Mouse (Mus musculus) hematopoietic stem cell, adult 5-6 weeks (primary cell): ENCODE data around the gene Plp2. TPM values are rescaled to one million over a fixed set of nuclear protein-coding genes. Genes with fewer than 3 reads are reported as not detected.
"Not testable (repeated sequence)": the region's sequence is repeated elsewhere in the genome, so short reads cannot be mapped to it uniquely, and the experiment has no call there.

Experiments
- ATAC-seq, 2 experiments: fragments of 125-278 bp in 1 of 2; replicated peaks in 1 of 2; 2 replicates each; pipeline ENCODE4 v1.8.0; 2016 to 2017; ENCODE audit warnings: inconsistent platforms in 2 of 2, mild to moderate bottlenecking in 2 of 2, moderate number of reproducible peaks in 2 of 2, low read depth in 1 of 2, moderate TSS enrichment in 1 of 2; ENCODE audit not compliant: low FRiP score in 2 of 2, poor library complexity in 2 of 2, severe bottlenecking in 2 of 2, insufficient read depth in 1 of 2, low TSS enrichment in 1 of 2
- total RNA-seq: library from RNA; stranded (forward); fragments of 172-1452, 232-1000 nt; gene quantifications from 2 replicates; pipeline ENCODE4 v1.2.3, GENCODE M21; 2017

The Plp2 gene
- total RNA-seq, result 79.7 and 95.8 TPM in 2 replicates

DNA sequence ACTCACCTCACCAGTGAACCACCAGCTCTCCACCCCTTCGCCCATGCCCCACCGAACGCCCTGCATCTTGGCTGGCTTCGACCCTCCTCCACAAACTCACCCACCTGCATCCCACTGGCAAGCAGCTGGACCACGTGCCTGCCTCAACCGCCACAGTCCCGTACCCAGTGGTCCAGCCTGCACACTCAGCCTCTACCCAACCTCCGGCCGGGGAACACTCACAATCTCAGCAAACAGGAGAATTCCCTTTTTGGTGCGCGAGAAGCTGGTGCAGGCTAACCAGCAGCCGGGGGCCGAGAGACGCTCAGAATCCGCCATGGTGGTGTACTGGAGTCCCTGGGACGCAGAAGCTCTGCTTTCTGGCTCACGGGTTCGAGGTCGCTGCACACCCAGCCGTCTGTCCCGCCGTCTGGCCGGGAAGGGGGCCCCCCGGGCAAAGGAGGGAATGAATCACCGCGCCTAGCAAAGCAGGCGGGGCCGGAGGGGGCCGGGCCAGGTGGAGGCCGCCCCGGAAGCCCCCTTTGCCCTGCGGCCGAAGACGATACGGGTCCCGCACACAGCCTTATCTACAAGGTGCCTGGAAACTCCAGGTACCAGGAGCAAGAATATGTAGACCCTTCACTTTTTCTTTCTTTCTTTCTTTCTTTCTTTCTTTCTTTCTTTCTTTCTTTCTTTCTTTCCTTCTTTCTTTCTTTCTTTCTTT is at the start of gene Plp2:
Gene Plp2 (minus strand): TSS at position 470 of the 703 bp plus-strand sequence.
- ATAC-seq, result 0 out of 4 replicates have a peak, but pooled peaks have one; percentile 15 to 19

DNA sequence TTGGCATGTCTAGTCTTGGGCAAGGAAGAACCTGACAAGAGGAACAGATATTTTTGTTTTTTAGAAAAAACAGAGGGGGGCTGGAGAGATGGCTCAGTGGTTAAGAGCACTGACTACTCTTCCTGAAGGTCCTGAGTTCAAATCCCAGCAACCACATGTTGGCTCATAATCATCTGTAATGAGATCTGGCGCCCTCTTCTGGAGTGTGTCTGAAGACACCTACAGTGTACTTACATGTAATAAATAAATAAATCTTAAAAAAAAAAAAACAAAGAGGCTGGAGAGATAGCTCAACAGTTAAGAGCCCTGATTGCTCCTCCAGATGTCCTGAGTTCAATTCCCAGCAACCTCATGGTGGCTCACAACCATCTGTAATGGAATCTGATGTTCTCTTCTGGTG is 44.9 kb upstream of the Plp2 start:
- not testable (repeated sequence) for ATAC-seq

DNA sequence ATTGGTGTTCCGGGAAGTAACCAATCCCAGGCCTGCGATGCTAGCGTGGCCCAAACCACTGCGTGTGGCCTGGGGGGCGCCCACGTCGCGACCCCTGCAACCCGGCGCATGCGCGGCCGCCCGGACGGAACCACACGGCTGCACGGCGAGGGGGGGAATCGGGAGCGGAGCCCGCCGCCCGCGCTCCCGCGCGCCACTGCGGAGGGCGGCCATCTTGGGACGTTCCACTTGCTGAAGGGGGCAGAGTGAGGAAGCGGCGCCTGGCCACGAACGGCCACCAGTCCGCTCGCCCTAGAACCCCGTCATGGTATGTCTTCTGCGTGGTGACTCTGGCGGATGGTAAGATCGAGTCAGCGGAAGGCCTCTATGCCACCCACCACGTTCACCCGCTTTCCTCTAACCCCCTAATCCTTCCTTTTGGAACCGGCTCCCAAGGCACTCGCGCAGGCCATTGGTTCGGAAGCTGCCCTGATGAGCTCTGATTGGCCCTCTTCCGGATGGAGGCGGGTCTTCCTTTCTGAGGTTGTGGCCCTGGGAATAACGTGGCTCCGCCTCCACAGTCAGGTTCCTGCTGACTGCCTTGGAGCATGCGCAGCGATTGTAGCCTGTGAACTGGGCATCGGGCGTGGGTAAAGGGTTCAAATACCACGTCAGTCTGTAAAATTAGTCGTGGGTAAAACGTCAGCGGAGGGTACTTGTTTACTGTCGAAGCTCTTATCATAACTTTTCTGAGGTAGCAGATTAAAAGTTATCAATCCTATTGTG is 43.1 kb upstream of the Plp2 start, which contains the start of gene Wdr45:
Gene Wdr45 (plus strand): TSS at position 199 of the 765 bp plus-strand sequence.
- ATAC-seq, result peak; percentile 95 to 99

- 0 out of 4 replicates have a peak, but pooled peaks have one; percentile 5 to 29 for ATAC-seq
These were observed 42.6 kb upstream of the Plp2 start for GRCm38 (mm10) chrX:7713764-7714134.

- peak; percentile 99 to 100 for ATAC-seq
These were observed 25.8 kb upstream of the Plp2 start, which contains the start of gene Gpkow for GRCm38 (mm10) chrX:7696954-7697381. Gpkow (plus strand) TSS chrX:7697131.

GRCm38 (mm10) chrX:7696520-7696919 is 25.3 kb upstream of the Plp2 start:
- no peak for ATAC-seq

DNA sequence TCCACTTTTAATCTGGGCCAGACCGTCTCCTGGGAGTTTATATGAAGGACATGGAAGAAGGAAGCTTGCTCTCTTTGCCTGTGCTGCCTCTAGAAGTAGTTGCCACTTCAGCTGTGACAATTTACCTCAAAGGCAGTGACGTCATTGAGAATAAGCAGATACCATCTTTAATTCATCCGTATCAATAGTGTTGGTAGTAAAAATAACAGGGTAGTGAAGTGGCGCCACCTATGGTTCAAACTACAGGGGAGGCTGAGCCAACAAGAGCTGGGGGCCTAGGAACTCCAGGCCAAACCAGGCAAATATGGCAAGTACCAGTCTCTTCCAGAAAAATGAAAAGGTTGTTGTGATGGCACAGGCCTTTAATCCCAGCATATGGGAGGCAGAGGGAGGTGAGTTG is 21.7 kb upstream of the Plp2 start:
- peak; percentile 43 to 61; a peak in 2 of 4 replicates for ATAC-seq

DNA sequence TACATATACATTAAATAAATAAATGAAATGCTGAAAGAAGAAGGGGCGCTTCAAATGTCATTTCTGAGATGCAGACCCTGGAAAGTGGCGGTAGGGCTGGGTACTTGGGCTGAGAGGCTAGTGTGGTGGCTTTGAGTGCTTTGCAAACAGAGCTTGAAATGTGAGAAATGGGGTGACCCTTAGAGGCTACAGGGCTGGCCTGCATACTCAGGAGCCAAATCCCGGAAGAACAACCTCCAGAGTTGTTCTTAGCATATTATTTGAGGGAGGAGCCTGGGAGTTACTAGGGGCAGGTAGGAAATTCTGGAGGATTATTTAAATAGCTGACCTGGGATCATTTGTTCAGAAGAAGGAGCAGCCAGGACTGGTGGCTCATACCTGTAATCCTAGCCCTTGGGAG is 19.3 kb upstream of the Plp2 start:
- no peak for ATAC-seq

DNA sequence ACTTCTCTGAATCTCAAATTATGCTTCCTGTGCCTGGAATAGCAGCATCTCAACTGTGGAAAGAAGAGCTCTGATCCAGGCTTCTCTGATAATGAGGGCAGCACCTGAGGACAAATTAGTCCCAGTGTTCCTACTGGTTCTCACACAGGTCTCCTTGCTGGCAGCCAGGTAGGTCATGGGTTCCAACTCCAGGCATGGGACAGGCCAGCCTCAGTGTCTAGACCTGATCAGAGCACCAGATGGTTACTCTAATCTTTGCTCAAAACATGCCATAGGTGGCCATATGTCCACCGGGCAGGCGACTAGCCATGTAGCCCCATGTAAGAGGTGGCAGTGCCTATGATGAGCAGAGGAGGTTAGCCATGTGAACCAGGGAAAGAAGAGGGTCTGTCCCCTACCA is 17.1 kb upstream of the Plp2 start:
- ATAC-seq, result no peak

- ATAC-seq, result no peak
These were observed 9.7 kb upstream of the Plp2 start, which contains the start of gene Magix for GRCm38 (mm10) chrX:7680864-7681263. Magix (minus strand) TSS chrX:7681251.

GRCm38 (mm10) chrX:7680057-7680412 is 8.8 kb upstream of the Plp2 start:
- peak in 1 of 2 experiments; percentile 21; a peak in 1 of 4 replicates for ATAC-seq

DNA sequence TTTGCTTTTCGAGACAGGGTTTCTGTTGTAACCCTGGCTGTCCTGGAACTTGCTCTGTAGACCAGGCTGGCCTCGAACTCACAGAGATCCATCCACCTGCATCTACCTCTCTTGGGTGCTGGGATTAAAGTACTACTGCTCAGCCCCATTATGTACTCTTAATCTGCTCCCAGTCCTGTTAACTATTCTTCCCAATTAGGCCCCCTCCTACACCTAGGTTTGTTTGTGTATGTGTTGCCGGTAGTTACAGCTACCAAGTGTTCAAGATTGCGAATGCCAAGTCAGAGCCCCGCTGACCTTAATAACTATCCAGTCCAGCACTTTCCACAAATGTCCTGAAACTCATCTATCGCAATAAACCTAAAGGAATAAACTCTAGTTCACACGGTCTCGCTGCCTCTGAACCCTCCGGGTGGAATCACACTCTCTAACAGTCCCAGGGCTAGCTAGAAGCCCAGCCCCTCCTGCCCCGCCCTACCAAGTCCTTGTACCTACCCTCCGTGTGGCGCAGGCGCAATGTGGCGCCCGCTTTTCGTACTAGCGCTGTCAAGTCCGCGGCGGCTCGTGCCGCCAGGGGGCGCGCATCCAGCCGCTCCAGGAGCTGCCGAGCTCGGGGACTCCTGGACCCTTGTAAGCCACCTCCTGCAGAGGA is 8.3 kb upstream of the Plp2 start:
- ATAC-seq, result peak; percentile 96 to 98

DNA sequence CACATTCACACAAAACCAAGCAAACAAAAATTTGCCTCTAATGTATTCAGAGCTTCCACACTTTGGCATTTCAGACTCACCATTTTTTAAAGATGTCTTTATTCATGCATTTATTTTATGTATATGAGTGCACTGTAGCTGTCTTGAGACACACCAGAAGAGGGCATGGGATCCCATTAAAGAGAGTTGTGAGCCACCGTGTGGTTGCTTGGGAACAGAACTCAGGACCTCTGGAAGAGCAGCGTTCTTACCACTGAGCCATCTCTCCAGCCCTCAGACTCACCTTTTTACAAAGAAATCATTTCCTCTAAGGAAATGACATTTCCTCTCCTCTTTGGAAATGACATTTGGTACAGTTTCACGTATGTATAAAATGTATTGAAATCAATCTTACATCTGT is 7.8 kb upstream of the Plp2 start:
- no peak for ATAC-seq

DNA sequence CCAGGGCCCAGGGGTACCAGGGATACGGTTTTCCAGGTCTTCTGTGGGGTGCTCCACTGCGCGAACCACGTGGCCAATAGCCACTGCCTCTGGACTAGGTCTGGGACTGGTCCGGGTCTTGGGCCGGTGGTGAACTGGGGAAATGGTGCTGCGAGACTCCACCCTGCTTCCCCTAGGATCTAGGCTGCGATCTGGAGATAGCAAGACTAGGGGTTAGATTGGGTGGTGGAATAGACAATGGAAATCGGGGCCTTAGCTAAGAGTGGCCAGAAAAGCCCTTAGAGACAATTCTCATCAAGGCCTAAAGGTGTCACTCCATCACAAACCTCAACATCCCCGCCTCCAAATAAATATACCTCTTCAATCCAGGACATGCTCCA is 3.8 kb upstream of the Plp2 start:
- no peak for ATAC-seq

GRCm38 (mm10) chrX:7674284-7675000 is 3.3 kb upstream of the Plp2 start:
- ATAC-seq, result no peak

DNA sequence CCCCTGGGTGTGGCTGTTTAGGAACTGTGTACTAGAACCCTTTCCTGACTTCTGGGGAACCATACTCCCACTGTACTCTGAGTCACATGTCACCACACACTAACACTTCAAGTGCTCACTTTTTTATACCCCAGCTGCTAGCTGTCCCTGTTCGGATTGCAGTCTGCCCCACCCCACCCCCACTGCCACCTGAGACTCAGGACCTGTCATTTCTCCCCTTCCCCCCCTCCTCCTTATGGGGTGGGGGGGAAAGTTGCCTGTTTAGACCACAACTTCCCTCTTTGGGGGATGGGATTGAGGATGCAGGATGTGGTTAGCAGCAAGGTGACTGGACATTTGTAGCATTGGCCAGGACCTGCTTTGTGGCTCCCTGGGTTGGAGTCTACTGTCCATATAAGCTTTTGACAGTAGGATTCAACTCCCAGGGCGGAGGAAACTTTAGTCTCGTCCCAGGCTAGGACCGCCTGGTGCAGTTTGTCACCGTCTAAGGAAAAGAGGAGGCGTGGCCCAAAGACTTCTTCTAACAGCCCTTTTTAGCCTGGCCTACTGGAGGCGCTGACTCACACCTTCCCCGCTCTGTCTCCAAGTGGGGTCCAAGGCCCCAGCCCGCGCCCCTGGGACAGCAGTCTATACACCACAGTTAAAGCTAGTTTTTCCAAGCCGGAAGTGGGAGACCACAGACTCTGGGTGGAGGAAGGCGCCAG is 2.5 kb upstream of the Plp2 start:
- peak; percentile 60 to 62 for ATAC-seq

- ATAC-seq, result no peak
These were observed 1.5 kb upstream of the Plp2 start for GRCm38 (mm10) chrX:7672739-7673138.
